Mouse (Mus musculus) hindbrain, embryonic 16.5 days (tissue): ENCODE results near the gene Galnt15. TPM values are rescaled to one million over a fixed set of nuclear protein-coding genes. Genes with fewer than 3 reads are reported as not detected.
A peak's percentile ranks its signal among the peaks of the same experiment; 100 is the strongest.

ENCODE experiments used
- ATAC-seq: fragments of 200-750 bp; cut with Nextera tagmentation; 2 replicates; pipeline ENCODE4 v1.8.0; 2017; ENCODE audit warnings: moderate TSS enrichment, moderate library complexity
- H3K27ac ChIP-seq: fragments of 300-500 bp; sonication (generic); 2 replicates; pipeline ENCODE4 v1.5.1; 2014; ENCODE audit warnings: low read depth, mild to moderate bottlenecking, control low read depth, low read length, moderate library complexity
- H3K27me3 ChIP-seq: fragments of 300-500 bp; sonication (generic); replicated peaks from 2 replicates; pipeline ENCODE4 v1.6.1; 2014; ENCODE audit warnings: low read length; ENCODE audit not compliant: control insufficient read depth, insufficient read depth
- H3K36me3 ChIP-seq: fragments of 300-500 bp; sonication (generic); 2 replicates; pipeline ENCODE4 v1.6.1; 2014; ENCODE audit warnings: mild to moderate bottlenecking, low read length, moderate library complexity, mixed read lengths; ENCODE audit not compliant: control insufficient read depth, insufficient read depth
- H3K4me1 ChIP-seq: fragments of 300-500 bp; sonication (generic); 2 replicates; pipeline ENCODE4 v1.6.1; 2014; ENCODE audit warnings: low read depth, low read length; ENCODE audit not compliant: control insufficient read depth, insufficient read depth
- H3K4me2 ChIP-seq: fragments of 300-500 bp; sonication (generic); 2 replicates; pipeline ENCODE4 v1.6.1; 2014; ENCODE audit warnings: mild to moderate bottlenecking, low read length, control low read depth, moderate library complexity
- H3K4me3 ChIP-seq: fragments of 300-500 bp; sonication (generic); 2 replicates; pipeline ENCODE4 v1.5.1; 2014; ENCODE audit warnings: mild to moderate bottlenecking, low read length, control low read depth, moderate library complexity
- H3K9ac ChIP-seq: fragments of 300-500 bp; sonication (generic); 2 replicates; pipeline ENCODE4 v1.6.1; 2014; ENCODE audit warnings: low read depth, mild to moderate bottlenecking, control low read depth, low read length, moderate library complexity
- H3K9me3 ChIP-seq: fragments of 300-500 bp; sonication (generic); 2 replicates; pipeline ENCODE4 v1.6.1; 2014; ENCODE audit warnings: mild to moderate bottlenecking, low read length, moderate library complexity; ENCODE audit not compliant: control insufficient read depth
- WGBS: fragments of 180-500 bp; shearing (Covaris S2); extraction: QIAGEN DNeasy Blood & Tissue Kit; methylation state at CpG from one replicate; pipeline ENCODE4 v1.1.7; 2014; 5-methylcytosine and 5-hydroxymethylcytosine counted together
- polyA plus RNA-seq: library from polyadenylated mRNA; unstranded; fragments of >200 nt; fragmentation: Nextera tagmentation; extraction: Ambion mirVana; gene quantifications from 2 replicates; pipeline ENCODE4 v1.2.1, GENCODE M21; 2015

Gene Galnt15
- 1.1 and 1.4 TPM in 2 replicates for polyA plus RNA-seq

- peaks cover 12% of the 10 kb centered on the region for H3K4me1 ChIP-seq
- no peaks in the 10 kb centered on the region for H3K36me3 ChIP-seq
- peak within 1 kb of the TSS; percentile 28 for H3K4me2 ChIP-seq
- 8% methylated on average over 9 of the region's 9 CpGs for WGBS
- no peak within 1 kb of the TSS for H3K4me3 ChIP-seq
- ATAC-seq = peak; percentile 68
- H3K9me3 ChIP-seq = no peaks in the 10 kb centered on the region
- no peak within 1 kb of the TSS for H3K27ac ChIP-seq
- H3K9ac ChIP-seq = peak within 1 kb of the TSS; percentile 28
- H3K27me3 ChIP-seq = no peaks in the 10 kb centered on the region
These were observed at the start of gene Galnt15 for GRCm38 (mm10) chr14:32028681-32029091. Gene Galnt15 (plus strand): TSS chr14:32028989.

GRCm38 (mm10) chr14:31994021-31994420 lies 34.8 kb upstream of the Galnt15 start:
- Histone ChIP-seq H3K27ac (no peak overlapping the region), H3K9ac (no peak overlapping the region), H3K4me3 (no peak overlapping the region), H3K9me3 (no peaks in the 10 kb centered on the region), H3K27me3 (no peaks in the 10 kb centered on the region), H3K4me2 (no peak overlapping the region), H3K36me3 (no peaks in the 10 kb centered on the region), H3K4me1 (no peaks in the 10 kb centered on the region)
- no peak for ATAC-seq
- WGBS = 64% methylated on average over 8 of the region's 8 CpGs

- no peaks in the 10 kb centered on the region for H3K9me3 ChIP-seq
- H3K4me2 ChIP-seq = no peak overlapping the region
- no peak overlapping the region for H3K27ac ChIP-seq
- H3K4me1 ChIP-seq = no peaks in the 10 kb centered on the region
- no peaks in the 10 kb centered on the region for H3K27me3 ChIP-seq
- no peak overlapping the region for H3K4me3 ChIP-seq
- WGBS = 58% methylated on average over 7 of the region's 7 CpGs
- no peak for ATAC-seq
- no peaks in the 10 kb centered on the region for H3K36me3 ChIP-seq
- no peak overlapping the region for H3K9ac ChIP-seq
These were observed 27.8 kb upstream of the Galnt15 start for GRCm38 (mm10) chr14:32000941-32001340.

GRCm38 (mm10) chr14:32002502-32003338 lies 26.1 kb upstream of the Galnt15 start:
- no peak overlapping the region for H3K4me3 ChIP-seq
- peak overlapping the region; percentile 68 for H3K27ac ChIP-seq
- ATAC-seq = peak; percentile 69
- WGBS = 63% methylated on average over 15 of the region's 15 CpGs
- H3K27me3 ChIP-seq = no peaks in the 10 kb centered on the region
- H3K36me3 ChIP-seq = no peaks in the 10 kb centered on the region
- H3K4me2 ChIP-seq = no peak overlapping the region
- H3K4me1 ChIP-seq = no peaks in the 10 kb centered on the region
- H3K9me3 ChIP-seq = no peaks in the 10 kb centered on the region
- no peak overlapping the region for H3K9ac ChIP-seq

- no peaks in the 10 kb centered on the region for H3K9me3 ChIP-seq
- H3K4me1 ChIP-seq = no peaks in the 10 kb centered on the region
- H3K27ac ChIP-seq = no peak overlapping the region
- 73% methylated on average over 7 of the region's 7 CpGs for WGBS
- H3K9ac ChIP-seq = no peak overlapping the region
- no peak overlapping the region for H3K4me3 ChIP-seq
- no peak overlapping the region for H3K4me2 ChIP-seq
- H3K27me3 ChIP-seq = no peaks in the 10 kb centered on the region
- ATAC-seq = no peak
- no peaks in the 10 kb centered on the region for H3K36me3 ChIP-seq
These were observed 24.7 kb upstream of the Galnt15 start for GRCm38 (mm10) chr14:32003904-32004596.

- H3K27ac ChIP-seq = no peak overlapping the region
- no peaks in the 10 kb centered on the region for H3K9me3 ChIP-seq
- 83% methylated on average over 9 of the region's 9 CpGs for WGBS
- H3K27me3 ChIP-seq = no peaks in the 10 kb centered on the region
- no peak overlapping the region for H3K4me3 ChIP-seq
- H3K4me1 ChIP-seq = no peaks in the 10 kb centered on the region
- no peak overlapping the region for H3K9ac ChIP-seq
- no peak overlapping the region for H3K4me2 ChIP-seq
- ATAC-seq = no peak
- H3K36me3 ChIP-seq = no peaks in the 10 kb centered on the region
These were observed 23.0 kb upstream of the Galnt15 start for GRCm38 (mm10) chr14:32005673-32006261.

- no peak for ATAC-seq
- WGBS = 92% methylated on average over 4 of the region's 4 CpGs
- Histone ChIP-seq H3K27ac (no peak overlapping the region), H3K4me1 (no peaks in the 10 kb centered on the region), H3K27me3 (no peaks in the 10 kb centered on the region), H3K36me3 (no peaks in the 10 kb centered on the region), H3K9ac (no peak overlapping the region), H3K4me3 (no peak overlapping the region), H3K4me2 (no peak overlapping the region), H3K9me3 (no peaks in the 10 kb centered on the region)
These were observed 21.0 kb upstream of the Galnt15 start for GRCm38 (mm10) chr14:32007654-32008335.

- ATAC-seq = no peak
- Histone ChIP-seq H3K27me3 (no peaks in the 10 kb centered on the region), H3K36me3 (no peaks in the 10 kb centered on the region), H3K27ac (no peak overlapping the region), H3K9ac (no peak overlapping the region), H3K4me3 (no peak overlapping the region), H3K4me2 (no peak overlapping the region), H3K4me1 (no peaks in the 10 kb centered on the region; the same call in 1 of the 2 replicates), H3K9me3 (no peaks in the 10 kb centered on the region)
- 86% methylated on average over 2 of the region's 2 CpGs for WGBS
These were observed 19.1 kb upstream of the Galnt15 start for GRCm38 (mm10) chr14:32009715-32010114.
